ENCODE assay signal across 11 mouse cellular contexts in the genomic region with DNA sequence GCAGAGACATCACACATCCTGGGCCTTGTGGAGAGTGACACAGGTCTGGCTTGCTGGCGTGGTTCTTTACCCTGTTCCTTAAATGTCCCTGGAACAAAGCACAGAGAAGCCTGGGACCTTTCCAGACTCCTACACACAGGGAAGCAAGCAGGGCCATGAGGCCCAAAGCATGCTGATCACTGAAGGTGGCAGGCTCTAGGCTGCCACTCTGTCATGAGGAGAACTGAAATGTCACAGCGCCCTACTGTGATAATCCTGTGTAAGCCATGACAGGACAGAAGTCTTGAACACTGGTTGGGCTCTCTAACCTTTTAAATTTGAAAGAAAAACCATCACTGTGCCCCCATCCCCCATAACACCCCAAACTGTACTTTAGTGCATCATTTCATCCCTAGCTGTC.
"Had no signal": no experiment of that assay in that cellular context is flagged by ENCODE, and none has a peak within 500 bp of the region (broad histone marks: within the 10 kb centered on the region; RNA-seq: fewer than 3 reads in every experiment).

No protein-coding gene starts in this region.

- DNase-seq: kidney, postnatal 25 days; layer of hippocampus, postnatal 36 days; lung, embryonic 14.5 days; lung, postnatal 10 days; lung, postnatal 4 days; thymus, postnatal 14 days had no signal

- H3K36me3 ChIP-seq: limb, embryonic 15.5 days; liver, embryonic 12.5 days had no signal

- H3K9me3 ChIP-seq: limb, embryonic 15.5 days had no signal

- H3K9ac ChIP-seq: limb, embryonic 15.5 days; liver, embryonic 12.5 days; lung, embryonic 14.5 days; midbrain, embryonic 12.5 days had no signal

- H3K27me3 ChIP-seq: limb, embryonic 15.5 days; liver, embryonic 12.5 days; midbrain, embryonic 12.5 days had no signal

- H3K4me3 ChIP-seq: limb, embryonic 15.5 days; liver, embryonic 12.5 days; midbrain, embryonic 12.5 days; myocyte had no signal

- H3K4me1 ChIP-seq: liver, embryonic 12.5 days had no signal

- H3K4me2 ChIP-seq: limb, embryonic 15.5 days; liver, embryonic 12.5 days; lung, embryonic 14.5 days; midbrain, embryonic 12.5 days had no signal

- ATAC-seq: liver, embryonic 12.5 days had no signal

- H3K27ac ChIP-seq: limb, embryonic 15.5 days; liver, embryonic 12.5 days; midbrain, embryonic 12.5 days; stomach, postnatal 0 days had no signal
